Mouse (Mus musculus): ENCODE results near the gene Spred3.
"Not testable (repeated sequence)": the region's sequence is repeated elsewhere in the genome, so short reads cannot be mapped to it uniquely, and the experiment has no call there.

The Spred3 gene

GRCm38 (mm10) chr7:29169231-29170065 lies 763 bp downstream of the Spred3 start:
- peak; percentile 83 for DNase-seq (ENCODE audit: low read depth, low spot score)

GRCm38 (mm10) chr7:29168791-29169230 lies 1.4 kb downstream of the Spred3 start:
- DNase-seq (ENCODE audit: low read depth, low spot score), result no peak

- DNase-seq (ENCODE audit: low read depth, low spot score), result no peak
Measured at GRCm38 (mm10) chr7:29168121-29168695, 2.0 kb downstream of the Spred3 start.

- no peak for DNase-seq (ENCODE audit: low read depth, low spot score)
Measured at GRCm38 (mm10) chr7:29167656-29168055, 2.6 kb downstream of the Spred3 start.

GRCm38 (mm10) chr7:29162750-29163525 lies 7.3 kb downstream of the Spred3 start:
- DNase-seq (ENCODE audit: low read depth, low spot score), result no peak

GRCm38 (mm10) chr7:29162294-29162693 lies 7.9 kb downstream of the Spred3 start:
- no peak for DNase-seq (ENCODE audit: low read depth, low spot score)

GRCm38 (mm10) chr7:29158264-29158663 lies 11.9 kb downstream of the Spred3 start:
- DNase-seq (ENCODE audit: low read depth, low spot score), result no peak

GRCm38 (mm10) chr7:29155838-29156782 lies 14.1 kb downstream of the Spred3 start, which contains the start of gene Fam98c:
Gene Fam98c (minus strand): TSS chr7:29156234.
- peak; percentile 67 for DNase-seq (ENCODE audit: low read depth, low spot score)

GRCm38 (mm10) chr7:29155196-29155837 lies 14.9 kb downstream of the Spred3 start:
- DNase-seq (ENCODE audit: low read depth, low spot score), result peak; percentile 73

GRCm38 (mm10) chr7:29154018-29154720 lies 16.0 kb downstream of the Spred3 start:
- no peak for DNase-seq (ENCODE audit: low read depth, low spot score)

- no peak for DNase-seq (ENCODE audit: low read depth, low spot score)
Measured at GRCm38 (mm10) chr7:29151486-29151885, 18.7 kb downstream of the Spred3 start.

GRCm38 (mm10) chr7:29148771-29149170 lies 21.4 kb downstream of the Spred3 start:
- no peak for DNase-seq (ENCODE audit: low read depth, low spot score)

- DNase-seq (ENCODE audit: low read depth, low spot score), result no peak
Measured at GRCm38 (mm10) chr7:29146625-29147367, 23.4 kb downstream of the Spred3 start.

- DNase-seq (ENCODE audit: low read depth, low spot score), result no peak
Measured at GRCm38 (mm10) chr7:29144006-29144405, 26.2 kb downstream of the Spred3 start.

- DNase-seq (ENCODE audit: low read depth, low spot score), result no peak
Measured at GRCm38 (mm10) chr7:29141416-29141815, 28.8 kb downstream of the Spred3 start.

- DNase-seq (ENCODE audit: low read depth, low spot score), result not testable (repeated sequence)
Measured at GRCm38 (mm10) chr7:29139237-29139636, 31.0 kb downstream of the Spred3 start.

- no peak for DNase-seq (ENCODE audit: low read depth, low spot score)
Measured at GRCm38 (mm10) chr7:29137429-29137828, 32.8 kb downstream of the Spred3 start.

- DNase-seq (ENCODE audit: low read depth, low spot score), result no peak
Measured at GRCm38 (mm10) chr7:29134693-29135386, 35.4 kb downstream of the Spred3 start, which contains the start of gene Rasgrp4. Gene Rasgrp4 (plus strand): TSS chr7:29134851.
